Mouse (Mus musculus): ENCODE data around the gene Zfp652.

The Zfp652 gene

DNA sequence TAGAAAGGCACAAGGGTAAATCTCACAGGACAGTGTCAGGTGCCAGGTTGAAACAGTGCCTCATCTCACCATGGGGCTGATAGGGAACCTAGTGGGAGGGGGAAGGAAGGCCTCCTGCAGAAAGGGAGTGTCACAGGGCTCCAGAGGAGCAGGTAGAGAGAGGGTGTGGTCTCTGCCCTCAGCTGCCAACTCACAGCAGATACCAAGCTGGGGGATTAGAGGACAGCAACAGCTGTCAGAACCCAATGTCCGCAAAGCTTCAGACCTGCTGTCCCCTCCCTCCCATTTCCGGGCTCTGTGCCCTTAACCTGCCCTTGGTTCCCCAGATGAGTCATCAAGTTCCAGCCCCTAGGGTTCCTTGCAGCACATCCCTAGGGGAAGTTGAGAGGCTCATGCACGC lies 93.1 kb downstream of the Zfp652 start:
- DNase-seq (ENCODE audit: low read depth in 1 of 2, low spot score in 2 of 2), result no peak

DNA sequence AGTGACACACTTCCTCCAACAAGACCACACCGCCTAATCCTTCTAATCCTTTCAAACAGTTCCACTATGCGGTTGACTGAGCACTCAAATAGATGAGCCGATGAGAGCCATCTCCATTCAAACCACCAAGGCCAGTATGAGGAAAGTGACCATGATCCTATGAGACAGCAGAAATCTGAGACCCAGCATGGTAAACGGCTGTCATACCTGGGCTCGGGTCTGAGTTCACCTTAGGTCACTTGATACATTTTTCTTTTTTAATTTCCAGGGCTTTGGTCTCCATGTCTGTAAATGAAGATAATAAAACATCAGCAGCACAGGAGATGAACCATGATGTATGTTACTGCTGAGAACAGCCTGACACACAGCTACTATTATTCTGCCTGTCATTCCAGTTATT lies 95.4 kb downstream of the Zfp652 start:
- DNase-seq (ENCODE audit: low read depth in 1 of 2, low spot score in 2 of 2), result no peak

DNA sequence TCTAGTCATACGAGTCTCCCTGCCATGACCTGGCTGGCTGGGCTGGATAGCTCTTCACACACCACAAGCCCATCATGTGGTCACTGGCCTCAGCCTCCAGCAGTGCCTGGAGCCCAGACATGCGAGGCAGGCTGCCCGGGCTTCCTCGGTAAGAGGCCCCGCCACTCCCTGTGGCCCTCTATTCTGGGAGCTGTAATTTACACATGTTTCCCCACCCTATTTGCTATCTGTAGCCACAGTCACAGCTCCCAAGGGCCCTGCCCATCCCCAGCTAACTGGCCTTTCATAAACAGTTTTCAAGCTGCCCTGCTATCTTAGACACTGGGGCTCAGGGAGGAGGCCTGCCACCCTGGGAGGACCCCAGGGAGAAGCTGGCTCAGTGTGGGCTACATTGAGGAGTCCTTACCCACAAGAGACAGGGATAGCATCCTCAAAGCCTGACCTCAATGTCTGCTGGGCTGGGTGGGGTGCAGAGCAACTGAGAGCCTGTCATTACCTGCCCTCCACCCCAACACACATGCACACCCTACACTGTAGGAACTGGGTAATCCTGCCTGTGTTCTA lies 96.1 kb downstream of the Zfp652 start:
- DNase-seq (ENCODE audit: low read depth in 1 of 2, low spot score in 2 of 2), result no peak

- DNase-seq (ENCODE audit: low read depth in 1 of 2, low spot score in 2 of 2), result no peak
Measured at GRCm38 (mm10) chr11:95809603-95810002, 97.1 kb downstream of the Zfp652 start.

- DNase-seq (ENCODE audit: low read depth in 1 of 2, low spot score in 2 of 2), result no peak
Measured at GRCm38 (mm10) chr11:95810828-95811227, 98.4 kb downstream of the Zfp652 start.

DNA sequence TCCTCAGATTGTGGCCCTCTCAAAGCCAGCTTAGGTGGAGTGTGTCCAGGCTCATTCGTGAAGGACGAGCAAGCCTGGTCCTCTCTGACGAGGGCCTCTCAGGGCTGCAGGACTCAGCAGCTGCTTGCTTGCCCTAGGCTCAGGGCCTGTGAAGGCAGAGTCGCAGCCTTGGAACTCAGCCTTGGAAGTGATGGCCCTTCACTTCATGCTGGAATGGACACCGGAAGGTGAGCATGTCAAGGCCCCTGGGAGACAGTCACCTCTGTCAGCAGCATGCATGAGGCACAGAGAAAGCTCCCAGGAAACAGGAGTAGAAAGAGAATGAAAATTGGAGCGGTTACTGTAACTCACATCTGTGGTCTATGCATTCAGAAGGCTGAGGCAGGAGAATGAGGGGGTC lies 99.3 kb downstream of the Zfp652 start:
- no peak for DNase-seq (ENCODE audit: low read depth in 1 of 2, low spot score in 2 of 2)

- DNase-seq (ENCODE audit: low read depth in 1 of 2, low spot score in 2 of 2), result no peak
Measured at GRCm38 (mm10) chr11:95812224-95812623, 99.8 kb downstream of the Zfp652 start.

DNA sequence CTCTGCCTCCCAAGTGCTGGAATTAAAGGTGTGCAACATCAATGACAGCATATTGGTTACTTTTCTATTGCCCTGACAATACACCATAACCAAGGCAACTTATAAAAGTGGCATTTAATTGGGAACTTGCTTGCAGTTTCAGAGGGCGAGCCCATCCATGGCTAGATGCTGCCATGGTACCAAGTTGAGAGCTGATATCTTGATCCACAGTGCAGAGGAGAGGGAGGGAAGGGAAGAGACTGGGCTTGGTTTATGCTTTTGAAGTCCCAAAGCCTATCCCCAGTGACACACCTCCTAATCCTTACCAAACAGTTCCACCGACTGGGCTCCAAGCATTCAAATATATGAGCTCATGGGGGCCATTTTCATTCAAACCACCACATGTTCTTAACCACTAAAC lies 101.6 kb downstream of the Zfp652 start:
- DNase-seq (ENCODE audit: low read depth in 1 of 2, low spot score in 2 of 2), result no peak

- DNase-seq (ENCODE audit: low read depth in 1 of 2, low spot score in 2 of 2), result no peak
Measured at GRCm38 (mm10) chr11:95814857-95815256, 102.4 kb downstream of the Zfp652 start.

- DNase-seq (ENCODE audit: low read depth in 1 of 2, low spot score in 2 of 2), result no peak
Measured at GRCm38 (mm10) chr11:95815412-95815811, 102.9 kb downstream of the Zfp652 start.

- DNase-seq (ENCODE audit: low read depth in 1 of 2, low spot score in 2 of 2), result no peak
Measured at GRCm38 (mm10) chr11:95819138-95819537, 106.7 kb downstream of the Zfp652 start.

- no peak for DNase-seq (ENCODE audit: low read depth in 1 of 2, low spot score in 2 of 2)
Measured at GRCm38 (mm10) chr11:95821511-95821910, 109.0 kb downstream of the Zfp652 start.

- DNase-seq (ENCODE audit: low read depth in 1 of 2, low spot score in 2 of 2), result no peak
Measured at GRCm38 (mm10) chr11:95822437-95822836, 110.0 kb downstream of the Zfp652 start.

- DNase-seq (ENCODE audit: low read depth in 1 of 2, low spot score in 2 of 2), result peak; percentile 49 to 74
Measured at GRCm38 (mm10) chr11:95824071-95824876, 111.8 kb downstream of the Zfp652 start, which contains the start of gene Phospho1. Gene Phospho1, plus strand, starts transcription at chr11:95824499.

GRCm38 (mm10) chr11:95824877-95825243 lies 112.4 kb downstream of the Zfp652 start:
- no peak for DNase-seq (ENCODE audit: low read depth in 1 of 2, low spot score in 2 of 2)

GRCm38 (mm10) chr11:95825625-95826024 lies 113.2 kb downstream of the Zfp652 start:
- no peak for DNase-seq (ENCODE audit: low read depth in 1 of 2, low spot score in 2 of 2)

DNA sequence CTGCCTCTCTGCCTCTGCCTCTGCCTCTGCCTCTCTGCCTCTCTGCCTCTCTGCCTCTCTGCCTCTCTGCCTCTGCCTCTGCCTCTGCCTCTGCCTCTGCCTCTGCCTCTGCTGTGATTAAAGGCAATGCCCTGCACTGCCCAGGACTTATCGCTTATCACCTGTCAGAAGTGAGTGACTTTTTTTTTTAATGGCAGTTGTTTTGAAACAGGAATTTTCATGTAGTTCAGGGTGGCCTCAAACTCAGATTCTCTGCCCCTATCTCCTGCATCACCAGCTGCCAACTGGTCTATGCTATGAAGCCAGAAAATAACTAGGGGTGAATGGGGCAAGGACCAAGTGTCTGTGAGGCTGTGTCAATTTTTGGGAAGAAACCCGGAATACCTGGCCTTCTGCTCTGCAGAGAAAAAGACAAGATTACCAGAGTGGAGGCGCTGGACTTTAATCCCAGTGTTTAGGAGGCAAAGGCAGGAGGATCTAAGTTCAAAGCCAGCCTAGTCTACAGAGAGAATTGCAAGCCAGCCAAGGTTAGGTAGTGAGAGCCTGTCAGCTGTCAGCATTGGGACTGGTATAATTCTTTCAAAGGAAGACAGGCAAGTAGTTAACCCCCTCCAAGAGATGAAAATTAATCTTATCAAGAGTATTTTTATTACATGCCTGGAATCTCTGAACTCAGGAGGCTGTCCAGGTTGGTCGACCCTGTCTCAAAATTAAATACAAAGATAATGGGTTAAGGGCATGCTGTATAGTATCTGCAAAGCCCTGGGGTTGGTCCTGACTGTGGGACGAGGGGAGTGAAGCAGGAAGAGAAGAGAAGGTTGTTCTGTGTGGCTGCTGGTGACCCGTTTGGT lies 114.1 kb downstream of the Zfp652 start:
- DNase-seq (ENCODE audit: low read depth in 1 of 2, low spot score in 2 of 2), result no peak

- DNase-seq (ENCODE audit: low read depth in 1 of 2, low spot score in 2 of 2), result no peak
Measured at GRCm38 (mm10) chr11:95827168-95827447, 114.6 kb downstream of the Zfp652 start.

GRCm38 (mm10) chr11:95827464-95828085 lies 115.1 kb downstream of the Zfp652 start:
- DNase-seq (ENCODE audit: low read depth in 1 of 2, low spot score in 2 of 2), result peak in 1 of 2 experiments; percentile 56

DNA sequence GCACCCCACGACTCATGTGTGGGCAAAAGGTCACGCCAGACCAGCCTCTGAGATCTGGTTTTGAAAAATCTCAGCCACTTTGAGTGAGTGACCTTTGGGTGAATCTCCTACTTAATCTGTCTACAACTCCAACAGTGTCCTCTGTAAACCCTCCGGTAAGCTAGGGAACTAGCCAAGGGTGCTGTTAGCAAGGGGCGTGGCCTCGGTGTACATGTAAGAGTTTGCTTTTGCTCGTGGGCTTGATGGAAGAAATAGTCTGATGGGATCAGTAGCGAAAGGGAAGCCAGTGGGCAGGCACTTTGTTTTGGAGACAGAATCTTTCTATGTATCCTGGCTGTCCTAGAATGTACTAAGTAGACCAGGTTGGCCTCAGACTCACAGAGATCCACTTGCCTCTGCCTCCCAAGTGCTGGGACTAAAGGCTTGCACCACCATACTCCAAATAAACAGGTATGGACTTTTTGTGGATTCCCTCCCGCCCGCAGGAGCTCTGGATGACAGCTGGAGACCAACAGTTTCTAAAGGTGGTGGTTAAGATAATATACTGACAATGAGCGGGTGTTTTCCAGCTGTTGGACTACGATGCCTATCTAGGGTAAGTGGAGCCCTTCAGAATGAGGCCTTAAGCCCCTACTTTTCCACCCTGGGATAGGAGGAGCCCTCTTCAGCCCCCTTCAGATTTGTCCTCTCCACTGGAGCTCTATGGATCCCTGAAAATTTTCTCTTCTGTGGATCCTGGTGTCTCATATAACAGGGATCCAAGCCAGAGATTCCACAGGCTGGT lies 115.9 kb downstream of the Zfp652 start:
- no peak for DNase-seq (ENCODE audit: low read depth in 1 of 2, low spot score in 2 of 2)

DNA sequence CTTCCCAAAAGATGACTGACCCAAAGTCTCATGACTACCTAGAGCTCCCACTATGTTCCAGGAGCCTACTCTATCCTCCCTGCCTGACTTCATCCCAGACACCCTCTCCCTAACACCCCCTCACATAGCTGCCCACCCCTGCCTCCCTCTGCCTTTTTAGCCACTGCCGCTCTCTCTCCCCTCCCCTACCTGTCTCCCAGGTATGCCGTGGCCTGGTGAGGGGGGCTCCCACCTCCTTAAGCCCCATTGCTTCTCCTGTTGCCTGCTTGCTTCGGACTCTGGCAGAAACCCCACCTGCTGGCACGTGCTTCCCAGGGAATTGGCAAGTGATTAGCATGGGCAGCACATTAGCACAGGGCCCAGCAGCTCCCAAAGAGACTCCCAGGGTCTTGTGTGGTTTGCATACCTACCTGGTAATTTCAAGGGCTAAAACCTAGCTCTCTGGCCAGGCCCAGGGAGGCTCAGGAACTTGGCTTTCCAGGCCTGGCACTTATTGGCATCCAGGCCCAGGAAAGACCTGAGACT lies 117.1 kb downstream of the Zfp652 start:
- no peak for DNase-seq (ENCODE audit: low read depth in 1 of 2, low spot score in 2 of 2)

All from monocyte, adult 2 months (primary cell).